Mouse (Mus musculus): ENCODE data around the gene Ccpg1. TPM values are rescaled to one million over a fixed set of nuclear protein-coding genes. Genes with fewer than 3 reads are reported as not detected.

The Ccpg1 gene
- polyA plus RNA-seq, 1 experiment from 2014 or later = 36.1 TPM

DNA sequence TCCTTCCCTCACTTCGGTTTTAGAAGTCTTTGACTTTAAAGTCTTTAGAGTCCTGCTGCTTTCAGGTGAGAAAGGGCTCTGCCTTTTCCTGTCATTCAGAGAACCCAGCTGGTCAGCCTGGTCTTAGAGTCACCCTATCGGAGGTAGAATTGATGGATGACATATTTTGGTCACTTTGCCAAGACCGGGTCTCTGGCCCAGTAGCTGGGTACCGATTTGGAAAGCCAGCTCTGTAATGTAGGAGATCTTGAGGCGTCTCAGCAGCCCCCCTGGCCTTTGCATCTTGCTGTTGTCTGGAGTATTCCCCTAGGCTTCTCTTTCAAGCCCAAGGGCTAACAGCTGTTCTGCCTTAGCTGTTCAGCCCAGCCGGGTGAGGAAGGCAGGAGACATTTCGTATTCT lies 60.0 kb downstream of the Ccpg1 start:
- no peak for DNase-seq (ENCODE audit: low spot score)

- DNase-seq (ENCODE audit: low spot score) = no peak
Measured at GRCm38 (mm10) chr9:73045711-73046110, 60.5 kb downstream of the Ccpg1 start.

DNA sequence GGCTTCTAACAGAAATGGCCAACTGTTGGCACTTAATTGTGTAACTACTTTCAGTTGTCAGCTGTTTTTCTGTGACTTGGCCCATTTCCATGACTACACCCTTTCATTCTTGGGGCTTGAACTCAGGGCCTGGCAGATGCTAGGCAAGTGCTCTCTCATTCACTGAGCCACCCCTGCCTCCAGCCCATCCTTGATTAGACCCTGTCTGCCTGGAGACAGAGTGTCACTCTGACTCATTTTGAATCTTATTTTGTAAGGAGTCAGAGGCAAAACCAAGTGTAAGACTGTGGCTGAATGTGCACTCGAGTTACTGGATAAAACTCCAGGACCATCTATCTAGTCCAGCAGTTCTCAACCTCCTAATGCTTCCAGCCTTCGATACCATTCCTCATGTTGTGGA lies 62.7 kb downstream of the Ccpg1 start:
- no peak for DNase-seq (ENCODE audit: low spot score)

GRCm38 (mm10) chr9:73048927-73049326 lies 63.7 kb downstream of the Ccpg1 start:
- DNase-seq (ENCODE audit: low spot score) = no peak

- no peak for DNase-seq (ENCODE audit: low spot score)
Measured at GRCm38 (mm10) chr9:73049833-73050232, 64.6 kb downstream of the Ccpg1 start.

- no peak for DNase-seq (ENCODE audit: low spot score)
Measured at GRCm38 (mm10) chr9:73050606-73051005, 65.4 kb downstream of the Ccpg1 start.

GRCm38 (mm10) chr9:73055441-73055911 lies 70.2 kb downstream of the Ccpg1 start:
- DNase-seq (ENCODE audit: low spot score) = no peak

DNA sequence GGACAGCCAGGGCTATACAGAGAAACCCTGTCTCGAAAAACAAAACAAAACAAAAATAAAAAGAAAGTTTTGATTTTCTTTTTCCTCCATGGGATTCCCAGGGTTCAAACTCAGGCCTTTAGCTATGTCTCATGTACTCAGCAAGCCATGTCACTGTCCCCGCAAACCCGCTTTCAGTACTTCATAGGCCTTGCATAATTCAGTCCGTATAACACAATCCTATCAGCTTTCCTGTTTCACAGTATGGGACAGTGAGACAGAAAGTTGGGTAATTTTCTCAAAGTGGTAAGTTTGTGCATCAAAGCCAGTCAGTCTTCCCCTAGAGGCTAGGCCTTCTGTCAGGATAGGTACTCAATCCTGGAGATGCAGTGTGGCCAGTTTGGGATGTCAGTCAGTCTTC lies 74.0 kb downstream of the Ccpg1 start:
- DNase-seq (ENCODE audit: low spot score) = no peak

GRCm38 (mm10) chr9:73063621-73064290 lies 78.5 kb downstream of the Ccpg1 start:
- DNase-seq (ENCODE audit: low spot score) = no peak

Small RNAs within 50 kb of the gene (microRNA-seq; reads per million reads assigned to microRNA genes)
- gene Gm27353 (ENCODE audit: borderline number of aligned reads) = not detected

Other genes with a start within 250 kb of the Ccpg1 start
- 0.13 and 0.17 TPM in 2 replicates for gene Prtg, start 178.6 kb upstream of the Ccpg1 start, polyA plus RNA-seq (2015; fragmentation: Nextera tagmentation; extraction: Ambion mirVana)
- 0.66 and 0.75 TPM in 2 replicates for gene Pygo1, start 59.8 kb upstream of the Ccpg1 start, polyA plus RNA-seq (2015; fragmentation: Nextera tagmentation; extraction: Ambion mirVana)
- 0.79 and 1.4 TPM in 2 replicates for gene Dyx1c1, start 26.6 kb upstream of the Ccpg1 start, polyA plus RNA-seq (2015; fragmentation: Nextera tagmentation; extraction: Ambion mirVana)
- gene Gm44503, start 26.6 kb upstream of the Ccpg1 start, polyA plus RNA-seq (2015; fragmentation: Nextera tagmentation; extraction: Ambion mirVana) = not detected in 2 replicates
- 13.3 and 18.4 TPM in 2 replicates for gene Ccpg1os, start within 50 bp of the Ccpg1 start, polyA plus RNA-seq (2015; fragmentation: Nextera tagmentation; extraction: Ambion mirVana)
- 6.3 and 6.9 TPM in 2 replicates for gene Pigb, start 54.9 kb downstream of the Ccpg1 start, polyA plus RNA-seq (2015; fragmentation: Nextera tagmentation; extraction: Ambion mirVana)
- gene Rab27a, start 59.4 kb downstream of the Ccpg1 start, polyA plus RNA-seq (2015; fragmentation: Nextera tagmentation; extraction: Ambion mirVana) = 41.8 and 43.9 TPM in 2 replicates
- gene Khdc3, start 116.4 kb downstream of the Ccpg1 start, polyA plus RNA-seq (2015; fragmentation: Nextera tagmentation; extraction: Ambion mirVana) = 0.60 and 0.64 TPM in 2 replicates
- not detected in 2 replicates for gene Gm20509, start 117.0 kb downstream of the Ccpg1 start, polyA plus RNA-seq (2015; fragmentation: Nextera tagmentation; extraction: Ambion mirVana)
- 159 and 161 TPM in 2 replicates for gene Rsl24d1, start 128.0 kb downstream of the Ccpg1 start, polyA plus RNA-seq (2015; fragmentation: Nextera tagmentation; extraction: Ambion mirVana)

All from thymus, postnatal 0 days (tissue).